Mouse (Mus musculus) kidney, adult 2 months (tissue): ENCODE measurements at regions not wholly inside any gene's neighbourhood (a gene's known extent, or its start where the extent isn't known, plus 50 kb on each side); places are given as distances from the start of the nearest gene placed in this dataset.

Experiments used
- DNase-seq: peaks from one replicate; pipeline ENCODE4 v3.0.0; 2021
- H3K27ac ChIP-seq: fragments of 200-500 bp; 2 replicates; pipeline ENCODE4 v1.5.1; 2012; ENCODE audit warnings: low read depth, low read length, control low read depth, inconsistent platforms; ENCODE audit not compliant: insufficient read depth
- H3K27me3 ChIP-seq: fragments of 200-500 bp; replicated peaks from 2 replicates; pipeline ENCODE4 v1.6.1; 2012; ENCODE audit warnings: mild to moderate bottlenecking, moderate library complexity, low read length, inconsistent platforms; ENCODE audit not compliant: control insufficient read depth, insufficient read depth
- H3K36me3 ChIP-seq: fragments of 200-500 bp; 2 replicates; pipeline ENCODE4 v1.6.1; 2012; ENCODE audit warnings: mild to moderate bottlenecking, moderate library complexity, low read length, inconsistent platforms; ENCODE audit not compliant: control insufficient read depth, insufficient read depth
- H3K4me1 ChIP-seq: fragments of 200-500 bp; 2 replicates; pipeline ENCODE4 v1.6.1; 2011; ENCODE audit warnings: low read length; ENCODE audit not compliant: control insufficient read depth, insufficient read depth
- H3K4me3 ChIP-seq: fragments of 200-500 bp; 2 replicates; pipeline ENCODE4 v1.5.1; 2011; ENCODE audit warnings: mild to moderate bottlenecking, low read depth, low read length, control low read depth; ENCODE audit not compliant: insufficient read depth
- CTCF ChIP-seq: fragments of 200-500 bp; conservative IDR thresholded peaks from 2 replicates; pipeline ENCODE4 v1.5.1; 2011; ENCODE audit warnings: low read depth, mild to moderate bottlenecking, control low read depth, low read length, moderate library complexity, mixed read lengths; ENCODE audit not compliant: insufficient read depth, insufficient read length
- POLR2A ChIP-seq: fragments of 200-500 bp; IDR thresholded peaks from one replicate; pipeline ENCODE4 v1.6.1; 2011; ENCODE audit warnings: low read depth, low read length, control low read depth
- WGBS: fragments of 180-500 bp; shearing (Covaris S2); methylation state at CpG from one replicate; pipeline ENCODE4 v1.1.7; 2018; 5-methylcytosine and 5-hydroxymethylcytosine counted together

GRCm38 (mm10) chr9:47405547-47405946, 124.4 kb upstream of the Cadm1 start:
- TF ChIP-seq CTCF: no peak
- no peak for TF ChIP-seq POLR2A
- Histone ChIP-seq H3K27me3 (no peaks in the 10 kb centered on the region), H3K36me3 (no peaks in the 10 kb centered on the region), H3K27ac (no peak overlapping the region), H3K4me3 (no peak overlapping the region), H3K4me1 (no peaks in the 10 kb centered on the region)
- WGBS: 57% methylated on average over 4 of the region's 4 CpGs
- no peak for DNase-seq

GRCm38 (mm10) chr9:47407007-47407670, 122.8 kb upstream of the Cadm1 start:
- Histone ChIP-seq H3K4me3 (no peak overlapping the region), H3K27me3 (no peaks in the 10 kb centered on the region), H3K36me3 (no peaks in the 10 kb centered on the region), H3K27ac (no peak overlapping the region), H3K4me1 (no peaks in the 10 kb centered on the region)
- 11% methylated on average over 7 of the region's 7 CpGs for WGBS
- DNase-seq: peak; percentile 65
- TF ChIP-seq POLR2A (no peak), CTCF (no peak)

- Histone ChIP-seq H3K36me3 (no peaks in the 10 kb centered on the region), H3K27me3 (no peaks in the 10 kb centered on the region), H3K4me1 (no peaks in the 10 kb centered on the region), H3K27ac (no peak overlapping the region), H3K4me3 (no peak overlapping the region)
- WGBS: 70% methylated on average over 4 of the region's 4 CpGs
- no peak for DNase-seq
- no peak for TF ChIP-seq POLR2A
- no peak for TF ChIP-seq CTCF
These were observed 121.9 kb upstream of the Cadm1 start for GRCm38 (mm10) chr9:47408061-47408460.

GRCm38 (mm10) chr9:47409579-47409978, 120.4 kb upstream of the Cadm1 start:
- Histone ChIP-seq H3K4me1 (no peaks in the 10 kb centered on the region), H3K27ac (no peak overlapping the region), H3K36me3 (no peaks in the 10 kb centered on the region), H3K27me3 (no peaks in the 10 kb centered on the region), H3K4me3 (no peak overlapping the region)
- WGBS: 89% methylated on average over 6 of the region's 6 CpGs
- TF ChIP-seq POLR2A (no peak), CTCF (no peak)
- no peak for DNase-seq

GRCm38 (mm10) chr9:47412786-47413185, 117.2 kb upstream of the Cadm1 start:
- Histone ChIP-seq H3K27ac (no peak overlapping the region), H3K4me1 (no peaks in the 10 kb centered on the region), H3K27me3 (no peaks in the 10 kb centered on the region), H3K36me3 (no peaks in the 10 kb centered on the region), H3K4me3 (no peak overlapping the region)
- no peak for DNase-seq
- WGBS: 50% methylated on average over 2 of the region's 2 CpGs
- TF ChIP-seq POLR2A (no peak), CTCF (no peak)

- Histone ChIP-seq H3K4me3 (no peak overlapping the region), H3K4me1 (no peaks in the 10 kb centered on the region), H3K27me3 (no peaks in the 10 kb centered on the region), H3K36me3 (no peaks in the 10 kb centered on the region), H3K27ac (no peak overlapping the region)
- 82% methylated on average over 8 of the region's 8 CpGs for WGBS
- TF ChIP-seq CTCF: no peak
- no peak for TF ChIP-seq POLR2A
- no peak for DNase-seq
These were observed 115.5 kb upstream of the Cadm1 start for GRCm38 (mm10) chr9:47414350-47414988.

GRCm38 (mm10) chr9:47422151-47422599, 107.8 kb upstream of the Cadm1 start:
- Histone ChIP-seq H3K4me1 (peaks cover 18% of the 10 kb centered on the region), H3K27ac (no peak overlapping the region; the same call in 1 of the 2 replicates), H3K4me3 (no peak overlapping the region), H3K27me3 (no peaks in the 10 kb centered on the region), H3K36me3 (no peaks in the 10 kb centered on the region)
- TF ChIP-seq POLR2A: no peak
- no peak for TF ChIP-seq CTCF
- WGBS: 6% methylated on average over 9 of the region's 9 CpGs
- DNase-seq: peak; percentile 85
